In the genomic region with DNA sequence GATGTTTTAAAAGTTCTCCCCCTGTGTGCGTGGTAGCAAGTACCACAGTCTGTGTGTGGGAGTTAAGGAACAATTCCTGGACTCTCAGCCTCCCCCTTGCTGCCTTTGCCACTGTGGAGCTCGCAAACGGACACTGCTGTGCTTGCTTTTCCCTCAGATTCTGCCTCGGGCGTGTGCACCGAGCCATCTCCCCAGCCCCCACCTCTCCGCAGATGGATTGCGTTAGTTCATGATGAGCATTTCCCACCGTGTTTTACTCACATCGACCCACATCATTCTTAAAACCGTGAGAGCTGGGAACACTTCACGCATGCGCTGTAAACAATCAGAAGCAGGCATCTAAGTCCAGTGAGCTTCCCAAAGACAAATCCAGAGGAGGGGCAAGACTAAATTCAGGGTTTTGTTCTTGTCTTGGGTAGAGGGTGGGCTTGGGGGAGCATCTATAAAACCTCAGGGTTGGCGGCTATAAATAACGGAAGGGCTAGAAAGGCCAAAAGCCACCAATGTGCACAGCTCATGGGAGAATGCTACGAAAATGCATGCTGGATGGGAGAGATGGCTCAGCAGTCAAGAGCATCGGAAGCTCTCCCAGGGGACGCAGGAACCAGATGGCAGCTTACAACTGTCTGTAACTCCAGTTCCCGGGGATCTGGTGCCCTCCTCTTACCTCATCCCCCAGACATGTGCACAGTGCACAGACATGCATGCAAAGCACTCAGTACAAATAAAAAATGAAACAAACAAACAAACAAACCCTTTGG, we compare ENCODE assay signal across 8 mouse cellular contexts. TPM values are rescaled to one million over a fixed set of nuclear protein-coding genes. Genes with fewer than 3 reads are reported as not detected.
DNase-seq lines count a peak whose midpoint lies in the region; ATAC-seq lines count a peak whose summit lies in the region.

No protein-coding gene starts in this region.

- H3K4me2 ChIP-seq in hindbrain, embryonic 16.5 days (ENCODE audit: low read length) = peak overlapping the region; percentile 62
- peak overlapping the region; percentile 68 for H3K4me2 ChIP-seq in limb, embryonic 13.5 days (replicated peaks)

- peak overlapping the region; percentile 45 for H3K4me3 ChIP-seq in embryonic facial prominence, embryonic 10.5 days
- H3K4me3 ChIP-seq in hindbrain, embryonic 16.5 days (ENCODE audit: low read length) = peak overlapping the region; percentile 34
- peak overlapping the region; percentile 39 for H3K4me3 ChIP-seq in limb, embryonic 13.5 days

- H3K27ac ChIP-seq in embryonic facial prominence, embryonic 10.5 days (replicated peaks) = peak overlapping the region; percentile 81
- H3K27ac ChIP-seq in hindbrain, embryonic 16.5 days (ENCODE audit: low read depth, low read length) = peak overlapping the region; percentile 77
- peak overlapping the region; percentile 67; the same call in 1 of the 2 replicates for H3K27ac ChIP-seq in limb, embryonic 13.5 days

- DNase-seq in kidney, postnatal 10 days = peak; percentile 29
- DNase-seq in kidney, adult 11 months = no peak
- DNase-seq in embryonic facial prominence, embryonic 10.5 days (ENCODE audit: low spot score) = peak; percentile 67
- peak; percentile 7 for DNase-seq in skeletal muscle tissue, adult 2 months (ENCODE audit: low read depth, low spot score)
- DNase-seq in thymus, postnatal 0 days (ENCODE audit: low spot score) = no peak
- DNase-seq in adrenal gland, postnatal 10 days = no peak

- peak; percentile 79 for ATAC-seq in hindbrain, embryonic 16.5 days
- ATAC-seq in limb, embryonic 13.5 days (ENCODE audit: low FRiP score, low read depth) = peak; percentile 62

- 34% methylated on average over 19 of the region's 19 CpGs for WGBS in embryonic facial prominence, embryonic 10.5 days
- WGBS in hindbrain, embryonic 16.5 days = 27% methylated on average over 19 of the region's 19 CpGs
- 15% methylated on average over 19 of the region's 19 CpGs for WGBS in limb, embryonic 13.5 days

- H3K36me3 ChIP-seq in embryonic facial prominence, embryonic 10.5 days (replicated peaks) = no peaks in the 10 kb centered on the region
- no peaks in the 10 kb centered on the region for H3K36me3 ChIP-seq in hindbrain, embryonic 16.5 days (ENCODE audit: control insufficient read depth, insufficient read depth, low read length)
- H3K36me3 ChIP-seq in limb, embryonic 13.5 days = no peaks in the 10 kb centered on the region

- no peaks in the 10 kb centered on the region for H3K27me3 ChIP-seq in embryonic facial prominence, embryonic 10.5 days (replicated peaks; ENCODE audit: low read depth, poor library complexity, severe bottlenecking)
- no peaks in the 10 kb centered on the region for H3K27me3 ChIP-seq in hindbrain, embryonic 16.5 days (replicated peaks; ENCODE audit: control insufficient read depth, insufficient read depth, low read length)
- H3K27me3 ChIP-seq in limb, embryonic 13.5 days = no peaks in the 10 kb centered on the region

- H3K9ac ChIP-seq in hindbrain, embryonic 16.5 days (ENCODE audit: low read depth, low read length) = peak overlapping the region; percentile 28
- H3K9ac ChIP-seq in limb, embryonic 13.5 days = peak overlapping the region; percentile 65

- H3K4me1 ChIP-seq in embryonic facial prominence, embryonic 10.5 days = peaks cover 30% of the 10 kb centered on the region
- H3K4me1 ChIP-seq in hindbrain, embryonic 16.5 days (ENCODE audit: control insufficient read depth, insufficient read depth, low read depth, low read length) = peaks cover 14% of the 10 kb centered on the region
- H3K4me1 ChIP-seq in limb, embryonic 13.5 days = peaks cover 32% of the 10 kb centered on the region

- no peaks in the 10 kb centered on the region for H3K9me3 ChIP-seq in embryonic facial prominence, embryonic 10.5 days
- H3K9me3 ChIP-seq in hindbrain, embryonic 16.5 days (ENCODE audit: control insufficient read depth, low read length) = no peaks in the 10 kb centered on the region
- H3K9me3 ChIP-seq in limb, embryonic 13.5 days = no peaks in the 10 kb centered on the region

RNA-seq across cellular contexts. Expression of gene Slc30a10, which starts 27.5 kb away (rescaled TPM):
- polyA plus RNA-seq in embryonic facial prominence, embryonic 10.5 days (2016; fragmentation: Nextera tagmentation; extraction: Ambion mirVana) = 1.0 and 1.2 TPM in 2 replicates
- polyA plus RNA-seq in hindbrain, embryonic 16.5 days (2015; fragmentation: Nextera tagmentation; extraction: Ambion mirVana) = 8.3 and 10.0 TPM in 2 replicates
- polyA plus RNA-seq in limb, embryonic 13.5 days (2015; fragmentation: Nextera tagmentation; extraction: Ambion mirVana) = 0.36 and 0.45 TPM in 2 replicates
- 0.03 and 0.04 TPM in 2 replicates for polyA plus RNA-seq in thymus, postnatal 0 days (2015; fragmentation: Nextera tagmentation; extraction: Ambion mirVana)
- 1 to 10 TPM; 1.1 to 2.4 TPM for total RNA-seq in adrenal gland, postnatal 10 days (2021)

Comparison
In these comparisons a context has a peak if more than half of its experiments do, and no peak if none do; other contexts are left out.
1. DNase-seq: peak in kidney, postnatal 10 days (single experiment), embryonic facial prominence, embryonic 10.5 days (single experiment) and skeletal muscle tissue, adult 2 months (single experiment); none in kidney, adult 11 months (single experiment), thymus, postnatal 0 days (single experiment) and adrenal gland, postnatal 10 days (single experiment).
2. Peak in every context shown above with its lines, with median percentiles within 50 percentile points of each other: H3K27ac ChIP-seq and H3K4me3 ChIP-seq.